Mouse (Mus musculus) heart, embryonic 11.5 days (tissue): ENCODE results near the gene Zzz3. TPM values are rescaled to one million over a fixed set of nuclear protein-coding genes. Genes with fewer than 3 reads are reported as not detected.

Experiments
- ATAC-seq: fragments of 200-750 bp; cut with Nextera tagmentation; replicated peaks from 2 replicates; pipeline ENCODE4 v1.8.0; 2017; ENCODE audit warnings: moderate library complexity; ENCODE audit not compliant: insufficient number of reproducible peaks, low FRiP score, low TSS enrichment
- H3K27ac ChIP-seq: fragments of 300-500 bp; sonication (generic); 2 replicates; pipeline ENCODE4 v1.5.1; 2014; ENCODE audit warnings: mild to moderate bottlenecking, low read depth, low read length
- H3K27me3 ChIP-seq: fragments of 300-500 bp; sonication (generic); 2 replicates; pipeline ENCODE4 v1.6.1; 2014; ENCODE audit warnings: mild to moderate bottlenecking, low read length, mixed read lengths; ENCODE audit not compliant: control insufficient read depth, insufficient read depth
- H3K36me3 ChIP-seq: fragments of 300-500 bp; sonication (generic); 2 replicates; pipeline ENCODE4 v1.6.1; 2014; ENCODE audit warnings: mild to moderate bottlenecking, low read length, moderate library complexity, mixed read lengths; ENCODE audit not compliant: control insufficient read depth, insufficient read depth
- H3K4me1 ChIP-seq: fragments of 300-500 bp; sonication (generic); 2 replicates; pipeline ENCODE4 v1.6.1; 2014; ENCODE audit warnings: low read length; ENCODE audit not compliant: control insufficient read depth, insufficient read depth
- H3K4me2 ChIP-seq: fragments of 300-500 bp; sonication (generic); 2 replicates; pipeline ENCODE4 v1.6.1; 2014; ENCODE audit warnings: mild to moderate bottlenecking, moderate library complexity
- H3K4me3 ChIP-seq: fragments of 300-500 bp; sonication (generic); 2 replicates; pipeline ENCODE4 v1.5.1; 2014; ENCODE audit warnings: low read depth, low read length
- H3K9ac ChIP-seq: fragments of 300-500 bp; sonication (generic); 2 replicates; pipeline ENCODE4 v1.6.1; 2014; ENCODE audit warnings: mild to moderate bottlenecking, low read depth, low read length, moderate library complexity
- H3K9me3 ChIP-seq: fragments of 300-500 bp; sonication (generic); replicated peaks from 2 replicates; pipeline ENCODE4 v1.6.1; 2016; ENCODE audit warnings: low read length; ENCODE audit not compliant: control insufficient read depth
- WGBS: fragments of 180-500 bp; shearing (Covaris S2); extraction: QIAGEN DNeasy Blood & Tissue Kit; methylation state at CpG from one replicate; pipeline ENCODE4 v1.1.7; 2014; ENCODE audit not compliant: insufficient replicate concordance; 5-methylcytosine and 5-hydroxymethylcytosine counted together
- polyA plus RNA-seq: library from polyadenylated mRNA; unstranded; fragments of >200 nt; fragmentation: Nextera tagmentation; extraction: Ambion mirVana; gene quantifications from 2 replicates; pipeline ENCODE4 v1.2.1, GENCODE M21; 2014

The Zzz3 gene
- polyA plus RNA-seq, 1 experiment from 2014 or later, result 43.0 TPM

DNA sequence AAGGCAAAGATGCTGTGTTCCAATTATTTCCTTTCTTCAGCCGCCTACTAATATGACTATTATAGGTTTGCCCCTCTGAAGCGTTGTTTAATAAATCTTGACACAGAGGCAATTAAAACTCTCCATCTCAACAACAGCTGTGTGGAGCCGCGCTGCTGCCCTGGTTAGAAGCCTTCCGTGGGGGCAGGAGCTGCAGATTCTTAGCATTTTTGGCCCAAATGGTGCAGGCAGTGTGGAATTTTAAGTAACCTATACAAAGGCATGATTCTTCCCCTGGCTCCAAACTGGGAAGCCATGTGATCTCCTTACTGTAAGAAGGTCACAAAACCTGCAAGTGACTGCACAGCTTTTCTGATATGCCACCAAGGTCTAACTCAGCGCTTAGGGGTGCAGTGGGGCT, 88.9 kb downstream of the Zzz3 start:
- no peaks in the 10 kb centered on the region for H3K36me3 ChIP-seq
- H3K4me2 ChIP-seq, result no peak overlapping the region
- H3K27me3 ChIP-seq, result no peaks in the 10 kb centered on the region; the same call in 1 of the 2 replicates
- H3K27ac ChIP-seq, result no peak overlapping the region
- H3K9ac ChIP-seq, result no peak overlapping the region
- peaks cover 20% of the 10 kb centered on the region for H3K4me1 ChIP-seq
- WGBS, result 54% methylated on average over 6 of the region's 6 CpGs
- H3K4me3 ChIP-seq, result no peak overlapping the region
- ATAC-seq, result no peak
- H3K9me3 ChIP-seq, result no peaks in the 10 kb centered on the region

- H3K4me1 ChIP-seq, result peaks cover 27% of the 10 kb centered on the region
These were observed 93.7 kb downstream of the Zzz3 start for GRCm38 (mm10) chr3:152488964-152489363.

GRCm38 (mm10) chr3:152490423-152490822, 95.2 kb downstream of the Zzz3 start:
- Histone ChIP-seq H3K9me3 (no peaks in the 10 kb centered on the region), H3K4me2 (no peak overlapping the region), H3K4me3 (no peak overlapping the region), H3K36me3 (no peaks in the 10 kb centered on the region), H3K4me1 (peaks cover 31% of the 10 kb centered on the region), H3K27me3 (peaks cover 9% of the 10 kb centered on the region), H3K9ac (no peak overlapping the region), H3K27ac (no peak overlapping the region)
- no peak for ATAC-seq
- 75% methylated on average over 5 of the region's 5 CpGs for WGBS

More at GRCm38 (mm10) chr3:152488964-152489363, 93.7 kb downstream of the Zzz3 start:
- Histone ChIP-seq H3K27ac (no peak overlapping the region), H3K36me3 (no peaks in the 10 kb centered on the region), H3K9ac (no peak overlapping the region), H3K4me3 (no peak overlapping the region), H3K4me2 (no peak overlapping the region), H3K27me3 (peaks cover 5% of the 10 kb centered on the region), H3K9me3 (no peaks in the 10 kb centered on the region)
- WGBS, result 89% methylated on average over 4 of the region's 4 CpGs
- ATAC-seq, result no peak

DNA sequence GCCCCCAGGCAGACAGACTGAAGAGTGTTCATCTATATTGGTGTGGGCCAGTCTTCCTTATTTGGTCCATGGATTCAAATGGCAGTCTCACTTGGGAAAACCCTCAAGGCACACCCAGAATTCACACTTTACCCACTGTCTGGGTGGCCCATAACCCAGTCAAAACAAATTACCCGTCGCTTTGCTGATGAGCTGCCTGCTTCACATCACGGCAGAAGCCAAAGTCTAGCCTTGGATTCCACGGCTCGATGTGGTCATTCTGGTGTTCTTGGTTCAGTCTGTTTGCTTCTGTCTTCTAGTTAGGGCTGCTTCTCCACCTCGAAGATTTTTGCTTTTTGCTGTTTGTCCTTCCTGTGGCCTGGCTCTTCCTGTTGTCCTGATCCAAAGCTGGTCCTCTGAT, 97.0 kb downstream of the Zzz3 start:
- peaks cover 9% of the 10 kb centered on the region for H3K27me3 ChIP-seq
- WGBS, result 62% methylated on average over 6 of the region's 6 CpGs
- no peak for ATAC-seq

DNA sequence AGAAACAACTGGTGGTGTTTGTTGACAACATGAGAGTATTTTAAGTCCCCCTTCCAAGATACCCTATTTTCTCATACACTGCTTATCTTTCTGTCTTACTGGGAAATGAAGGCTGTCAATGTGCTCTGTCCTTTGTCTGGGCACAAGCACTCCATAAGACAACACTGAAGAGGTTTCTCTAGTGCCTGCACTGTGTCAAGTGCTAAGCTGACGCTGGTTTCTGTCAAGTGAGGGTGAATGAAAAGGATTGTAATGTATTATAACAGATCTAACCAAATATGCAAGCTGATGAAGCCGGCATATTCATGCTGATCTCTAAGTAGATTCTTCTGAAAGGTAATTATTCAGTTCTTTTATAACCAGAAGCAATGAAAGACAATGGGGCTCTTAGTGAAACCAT, 98.5 kb downstream of the Zzz3 start:
- no peak for ATAC-seq
- Histone ChIP-seq H3K27ac (no peak overlapping the region), H3K9me3 (no peaks in the 10 kb centered on the region), H3K4me3 (no peak overlapping the region), H3K27me3 (peaks cover 15% of the 10 kb centered on the region), H3K36me3 (no peaks in the 10 kb centered on the region), H3K4me1 (peaks cover 35% of the 10 kb centered on the region), H3K4me2 (peak overlapping the region; percentile 22), H3K9ac (no peak overlapping the region)
- WGBS, result 27% methylated on average over 2 of the region's 2 CpGs

More for the DNA sequence above, 97.0 kb downstream of the Zzz3 start:
- H3K9me3 ChIP-seq, result no peaks in the 10 kb centered on the region
- H3K4me1 ChIP-seq, result peaks cover 38% of the 10 kb centered on the region
- H3K9ac ChIP-seq, result no peak overlapping the region
- no peak overlapping the region for H3K4me2 ChIP-seq
- no peak overlapping the region for H3K27ac ChIP-seq
- H3K36me3 ChIP-seq, result no peaks in the 10 kb centered on the region
- no peak overlapping the region for H3K4me3 ChIP-seq

DNA sequence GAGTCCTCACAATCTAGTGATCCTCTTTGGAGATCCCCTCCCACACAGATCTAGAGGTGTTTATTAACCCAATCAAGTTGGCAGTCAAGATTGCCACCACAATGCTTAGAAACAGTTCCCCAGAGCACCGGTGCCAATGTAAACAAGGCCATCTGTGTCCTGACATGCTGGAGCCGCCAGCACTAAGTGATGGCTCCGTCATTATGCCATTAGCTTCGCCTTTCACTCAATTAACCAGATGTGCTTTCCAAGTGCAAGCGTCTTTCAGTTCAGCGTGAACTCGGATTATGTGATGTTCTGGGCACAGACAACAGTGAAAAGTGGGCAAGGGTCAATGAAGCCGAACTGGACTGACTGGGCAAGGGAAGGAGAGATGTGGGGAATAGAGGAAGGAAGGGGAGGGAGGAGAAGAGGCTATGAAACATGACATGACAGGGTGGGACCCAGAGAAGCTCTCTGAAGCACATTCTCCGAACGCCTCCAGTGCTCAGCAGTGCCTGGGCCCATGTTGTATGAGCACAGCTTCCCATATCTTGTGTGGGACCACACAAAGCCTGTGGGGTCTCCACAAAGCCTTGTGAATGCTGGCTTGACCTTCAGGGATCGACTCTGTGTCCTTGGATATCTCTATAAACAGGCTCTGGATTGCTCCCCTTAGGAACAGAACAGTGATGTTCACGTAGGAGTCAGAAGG, 99.5 kb downstream of the Zzz3 start:
- Histone ChIP-seq H3K4me2 (no peak overlapping the region), H3K9me3 (no peaks in the 10 kb centered on the region), H3K4me1 (peaks cover 31% of the 10 kb centered on the region), H3K36me3 (no peaks in the 10 kb centered on the region), H3K27ac (no peak overlapping the region), H3K4me3 (no peak overlapping the region), H3K9ac (no peak overlapping the region), H3K27me3 (peaks cover 16% of the 10 kb centered on the region)
- whole genome bisulfite sequencing, result 48% methylated on average over 12 of the region's 12 CpGs
- no peak for ATAC-seq

- H3K4me1 ChIP-seq, result peaks cover 31% of the 10 kb centered on the region
- no peak overlapping the region for H3K4me2 ChIP-seq
- peaks cover 15% of the 10 kb centered on the region for H3K27me3 ChIP-seq
- H3K36me3 ChIP-seq, result no peaks in the 10 kb centered on the region
- no peak overlapping the region for H3K27ac ChIP-seq
- no peaks in the 10 kb centered on the region for H3K9me3 ChIP-seq
- ATAC-seq, result no peak
- no peak overlapping the region for H3K4me3 ChIP-seq
- 81% methylated on average over 8 of the region's 8 CpGs for WGBS
- no peak overlapping the region for H3K9ac ChIP-seq
These were observed 100.2 kb downstream of the Zzz3 start for GRCm38 (mm10) chr3:152495415-152495898.

- no peak overlapping the region for H3K4me3 ChIP-seq
- no peaks in the 10 kb centered on the region for H3K9me3 ChIP-seq
- H3K27ac ChIP-seq, result no peak overlapping the region
- peaks cover 13% of the 10 kb centered on the region for H3K27me3 ChIP-seq
- H3K4me2 ChIP-seq, result no peak overlapping the region
- no peak overlapping the region for H3K9ac ChIP-seq
- H3K4me1 ChIP-seq, result peaks cover 31% of the 10 kb centered on the region
- 60% methylated on average over 7 of the region's 7 CpGs for WGBS
- no peaks in the 10 kb centered on the region for H3K36me3 ChIP-seq
- ATAC-seq, result no peak
These were observed 101.8 kb downstream of the Zzz3 start for GRCm38 (mm10) chr3:152497084-152497483.

GRCm38 (mm10) chr3:152497842-152498241, 102.6 kb downstream of the Zzz3 start:
- ATAC-seq, result no peak

More at GRCm38 (mm10) chr3:152497842-152498241, 102.6 kb downstream of the Zzz3 start:
- 76% methylated on average over 2 of the region's 2 CpGs for WGBS
- Histone ChIP-seq H3K4me1 (peaks cover 27% of the 10 kb centered on the region), H3K36me3 (no peaks in the 10 kb centered on the region), H3K9me3 (no peaks in the 10 kb centered on the region), H3K4me2 (no peak overlapping the region), H3K4me3 (no peak overlapping the region), H3K27me3 (peaks cover 12% of the 10 kb centered on the region; the same call in 1 of the 2 replicates), H3K27ac (no peak overlapping the region), H3K9ac (no peak overlapping the region)
